Mouse (Mus musculus): ENCODE data around the gene Olfr1324. TPM values are rescaled to one million over a fixed set of nuclear protein-coding genes. Genes with fewer than 3 reads are reported as not detected.
"Not testable (repeated sequence)": the region's sequence is repeated elsewhere in the genome, so short reads cannot be mapped to it uniquely, and the experiment has no call there.

The Olfr1324 gene
- polyA plus RNA-seq, 1 experiment from 2014 or later, result not detected

- H3K9ac ChIP-seq (ENCODE audit: low read depth, low read length); H3K4me2 ChIP-seq (ENCODE audit: low read length); H3K9me3 ChIP-seq (ENCODE audit: control insufficient read depth, low read length); H3K36me3 ChIP-seq (ENCODE audit: control insufficient read depth, insufficient read depth, low read length); H3K27me3 ChIP-seq (replicated peaks; ENCODE audit: control insufficient read depth, insufficient read depth, low read length); H3K27ac ChIP-seq (ENCODE audit: low read depth, low read length); H3K4me1 ChIP-seq (ENCODE audit: control insufficient read depth, insufficient read depth, low read depth, low read length); ATAC-seq; H3K4me3 ChIP-seq (ENCODE audit: low read length): not testable (repeated sequence)
- WGBS, result 71% methylated on average over 4 of the region's 4 CpGs
Observed at GRCm38 (mm10) chrX:50390616-50391015, 37.7 kb downstream of the Olfr1324 start.

GRCm38 (mm10) chrX:50374978-50375377, 53.3 kb downstream of the Olfr1324 start:
- no peak overlapping the region for H3K4me3 ChIP-seq (ENCODE audit: low read length)
- no peak overlapping the region for H3K4me2 ChIP-seq (ENCODE audit: low read length)
- no peak overlapping the region for H3K27ac ChIP-seq (ENCODE audit: low read depth, low read length)
- no peaks in the 10 kb centered on the region for H3K4me1 ChIP-seq (ENCODE audit: control insufficient read depth, insufficient read depth, low read depth, low read length)
- peaks cover 12% of the 10 kb centered on the region; the same call in 1 of the 2 replicates for H3K9me3 ChIP-seq (ENCODE audit: control insufficient read depth, low read length)
- H3K9ac ChIP-seq (ENCODE audit: low read depth, low read length), result no peak overlapping the region
- 88% methylated on average over 1 of the region's 1 CpGs for WGBS
- ATAC-seq, result no peak
- H3K36me3 ChIP-seq (ENCODE audit: control insufficient read depth, insufficient read depth, low read length), result no peaks in the 10 kb centered on the region
- H3K27me3 ChIP-seq (replicated peaks; ENCODE audit: control insufficient read depth, insufficient read depth, low read length), result no peaks in the 10 kb centered on the region

Data from hindbrain, embryonic 16.5 days (tissue).